Mouse (Mus musculus) layer of hippocampus, postnatal 36 days (tissue): Measurements from ENCODE around the gene Tstd2. TPM values are rescaled to one million over a fixed set of nuclear protein-coding genes. Genes with fewer than 3 reads are reported as not detected.
A peak's percentile ranks its signal among the peaks of the same experiment; 100 is the strongest.

ENCODE experiments used
- DNase-seq, 2 experiments: peaks; one replicate each; pipeline ENCODE4 v3.0.0; 2022
- total RNA-seq, 2 experiments: library from RNA; stranded (reverse); gene quantifications; 2 replicates each; pipeline ENCODE4 v1.2.3; 2021

The Tstd2 gene
- 10 to 100 TPM; 17.8 to 19.4 TPM for total RNA-seq

- DNase-seq = peak; percentile 94
Observed at GRCm38 (mm10) chr4:46138287-46139222, at the start of gene Tstd2, which contains the start of gene Ncbp1. TSS of gene Tstd2 (minus strand) at chr4:46138694. TSS of gene Ncbp1 (plus strand) at chr4:46138613.

GRCm38 (mm10) chr4:46186466-46186865, 48.0 kb upstream of the Tstd2 start:
- DNase-seq = no peak

- no peak for DNase-seq
Observed at GRCm38 (mm10) chr4:46185890-46186289, 47.4 kb upstream of the Tstd2 start.

GRCm38 (mm10) chr4:46185423-46185822, 46.9 kb upstream of the Tstd2 start:
- no peak for DNase-seq

- DNase-seq = no peak
Observed at GRCm38 (mm10) chr4:46182181-46182580, 43.7 kb upstream of the Tstd2 start.

- no peak for DNase-seq
Observed at GRCm38 (mm10) chr4:46181168-46181567, 42.7 kb upstream of the Tstd2 start.

- DNase-seq = no peak
Observed at GRCm38 (mm10) chr4:46177496-46177895, 39.0 kb upstream of the Tstd2 start.

- DNase-seq = no peak
Observed at GRCm38 (mm10) chr4:46177018-46177417, 38.5 kb upstream of the Tstd2 start.

- no peak for DNase-seq
Observed at GRCm38 (mm10) chr4:46176313-46176712, 37.8 kb upstream of the Tstd2 start.

- no peak for DNase-seq
Observed at GRCm38 (mm10) chr4:46171761-46172160, 33.3 kb upstream of the Tstd2 start.

GRCm38 (mm10) chr4:46165831-46166230, 27.3 kb upstream of the Tstd2 start:
- no peak for DNase-seq

GRCm38 (mm10) chr4:46164027-46164426, 25.5 kb upstream of the Tstd2 start:
- no peak for DNase-seq

- DNase-seq = no peak
Observed at GRCm38 (mm10) chr4:46151903-46152544, 13.5 kb upstream of the Tstd2 start.

GRCm38 (mm10) chr4:46146881-46147280, 8.4 kb upstream of the Tstd2 start:
- no peak for DNase-seq

GRCm38 (mm10) chr4:46144323-46144722, 5.8 kb upstream of the Tstd2 start:
- DNase-seq = no peak

- DNase-seq = no peak
Observed at GRCm38 (mm10) chr4:46137629-46138286, 736 bp downstream of the Tstd2 start.

GRCm38 (mm10) chr4:46131791-46132190, 6.7 kb downstream of the Tstd2 start:
- DNase-seq = no peak

GRCm38 (mm10) chr4:46130221-46130620, 8.3 kb downstream of the Tstd2 start:
- no peak for DNase-seq

- no peak for DNase-seq
Observed at GRCm38 (mm10) chr4:46129311-46130004, 9.0 kb downstream of the Tstd2 start.

- DNase-seq = peak; percentile 71
Observed at GRCm38 (mm10) chr4:46126541-46126940, 12.0 kb downstream of the Tstd2 start.

GRCm38 (mm10) chr4:46123358-46123757, 15.1 kb downstream of the Tstd2 start:
- DNase-seq = no peak

- DNase-seq = no peak
Observed at GRCm38 (mm10) chr4:46120767-46121166, 17.7 kb downstream of the Tstd2 start.
